Mouse (Mus musculus): ENCODE data around the gene Defb48. TPM values are rescaled to one million over a fixed set of nuclear protein-coding genes. Genes with fewer than 3 reads are reported as not detected.
A peak's percentile ranks its signal among the peaks of the same experiment; 100 is the strongest.

The Defb48 gene
- polyA plus RNA-seq, 1 experiment from 2014 or later: not detected

GRCm38 (mm10) chr14:62991271-62991670, 7.0 kb upstream of the Defb48 start:
- no peaks in the 10 kb centered on the region for H3K4me1 ChIP-seq (ENCODE audit: control insufficient read depth, insufficient read depth, low read length)
- WGBS: 67% methylated on average over 3 of the region's 3 CpGs
- H3K36me3 ChIP-seq (ENCODE audit: control insufficient read depth, insufficient read depth, low read length): no peaks in the 10 kb centered on the region
- H3K27me3 ChIP-seq (ENCODE audit: control insufficient read depth, insufficient read depth, low read length): no peaks in the 10 kb centered on the region
- H3K4me3 ChIP-seq (ENCODE audit: low read length): no peak overlapping the region
- H3K4me2 ChIP-seq (replicated peaks; ENCODE audit: low read depth, low read length): no peak overlapping the region
- no peak for ATAC-seq (ENCODE audit: low FRiP score, low TSS enrichment)
- no peaks in the 10 kb centered on the region for H3K9me3 ChIP-seq (ENCODE audit: control insufficient read depth, low read length)
- H3K9ac ChIP-seq (ENCODE audit: low read depth, low read length): no peak overlapping the region
- H3K27ac ChIP-seq (ENCODE audit: low read depth, low read length): no peak overlapping the region

GRCm38 (mm10) chr14:62979815-62980214, 4.5 kb downstream of the Defb48 start:
- Histone ChIP-seq H3K4me3 (ENCODE audit: low read length) (no peak overlapping the region), H3K27ac (ENCODE audit: low read depth, low read length) (no peak overlapping the region), H3K9me3 (ENCODE audit: control insufficient read depth, low read length) (no peaks in the 10 kb centered on the region), H3K4me1 (ENCODE audit: control insufficient read depth, insufficient read depth, low read length) (no peaks in the 10 kb centered on the region), H3K4me2 (replicated peaks; ENCODE audit: low read depth, low read length) (no peak overlapping the region), H3K36me3 (ENCODE audit: control insufficient read depth, insufficient read depth, low read length) (no peaks in the 10 kb centered on the region), H3K27me3 (ENCODE audit: control insufficient read depth, insufficient read depth, low read length) (no peaks in the 10 kb centered on the region), H3K9ac (ENCODE audit: low read depth, low read length) (no peak overlapping the region)
- ATAC-seq (ENCODE audit: low FRiP score, low TSS enrichment): no peak
- 88% methylated on average over 1 of the region's 1 CpGs for WGBS

DNA sequence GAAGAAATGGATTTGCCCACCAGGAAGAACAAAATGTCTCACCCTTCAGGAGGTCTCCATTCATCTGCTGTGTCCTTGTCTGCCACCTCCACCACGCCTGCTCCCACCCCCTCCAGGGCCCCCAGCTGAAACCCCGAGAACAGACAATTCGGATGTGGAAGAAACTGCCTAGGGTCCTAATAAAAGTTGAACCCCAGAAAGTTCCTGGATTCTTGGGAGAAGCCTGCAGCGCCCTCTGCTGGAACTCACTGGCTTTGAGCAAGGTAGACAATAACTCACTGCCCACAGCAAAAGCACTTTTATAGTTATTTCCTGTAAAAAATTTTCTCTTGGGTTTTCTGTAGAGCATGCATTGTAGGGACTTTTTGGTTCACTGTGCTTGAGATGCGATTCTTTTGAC, 9.3 kb downstream of the Defb48 start:
- Histone ChIP-seq H3K36me3 (ENCODE audit: control insufficient read depth, insufficient read depth, low read length) (no peaks in the 10 kb centered on the region), H3K4me2 (replicated peaks; ENCODE audit: low read depth, low read length) (no peak overlapping the region), H3K9me3 (ENCODE audit: control insufficient read depth, low read length) (no peaks in the 10 kb centered on the region), H3K4me1 (ENCODE audit: control insufficient read depth, insufficient read depth, low read length) (no peaks in the 10 kb centered on the region), H3K27me3 (ENCODE audit: control insufficient read depth, insufficient read depth, low read length) (no peaks in the 10 kb centered on the region), H3K4me3 (ENCODE audit: low read length) (no peak overlapping the region), H3K27ac (ENCODE audit: low read depth, low read length) (no peak overlapping the region), H3K9ac (ENCODE audit: low read depth, low read length) (no peak overlapping the region)
- 10% methylated on average over 5 of the region's 5 CpGs for WGBS
- ATAC-seq (ENCODE audit: low FRiP score, low TSS enrichment): no peak

DNA sequence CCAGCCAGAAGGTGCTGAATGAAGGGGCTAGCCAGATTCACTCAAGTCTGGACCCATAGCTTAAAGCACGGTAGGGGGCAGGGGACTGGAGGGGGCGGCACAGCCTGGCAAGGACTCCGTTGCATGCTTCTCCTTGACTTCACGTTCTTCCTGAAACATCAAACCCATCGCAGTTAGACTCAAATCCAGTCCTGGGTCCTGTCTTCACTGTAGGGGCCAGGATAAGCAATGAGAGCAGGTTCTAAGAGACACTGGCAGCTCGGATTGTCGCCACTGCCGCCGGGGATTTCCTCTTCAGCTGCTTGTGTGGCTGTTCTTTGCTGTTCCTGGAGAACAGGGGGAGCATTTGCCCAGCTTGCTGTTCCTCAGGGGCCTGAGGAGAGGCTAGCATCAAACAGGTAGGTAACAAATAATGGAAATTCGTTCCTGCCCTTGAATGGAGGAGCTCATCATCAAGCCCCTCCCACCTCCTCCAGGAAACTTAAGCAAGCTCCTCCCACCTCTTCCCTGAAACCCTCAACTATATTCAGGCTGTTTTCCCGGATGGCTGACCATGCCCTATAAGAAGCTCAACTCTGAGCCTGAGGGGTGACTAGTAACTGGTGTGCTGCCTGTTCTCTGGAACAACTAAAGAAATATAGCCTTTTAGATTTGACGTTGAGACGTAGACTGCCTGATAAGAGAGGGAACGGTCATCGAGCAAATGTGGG, 18.3 kb downstream of the Defb48 start:
- Histone ChIP-seq H3K9ac (ENCODE audit: low read depth, low read length) (peak overlapping the region; percentile 47; the same call in 1 of the 2 replicates), H3K4me2 (replicated peaks; ENCODE audit: low read depth, low read length) (peak overlapping the region; percentile 56), H3K9me3 (ENCODE audit: control insufficient read depth, low read length) (no peaks in the 10 kb centered on the region), H3K27me3 (ENCODE audit: control insufficient read depth, insufficient read depth, low read length) (no peaks in the 10 kb centered on the region), H3K4me1 (ENCODE audit: control insufficient read depth, insufficient read depth, low read length) (peaks cover 8% of the 10 kb centered on the region; the same call in 1 of the 2 replicates), H3K36me3 (ENCODE audit: control insufficient read depth, insufficient read depth, low read length) (no peaks in the 10 kb centered on the region), H3K27ac (ENCODE audit: low read depth, low read length) (peak overlapping the region; percentile 59; the same call in 1 of the 2 replicates), H3K4me3 (ENCODE audit: low read length) (peak overlapping the region; percentile 28)
- ATAC-seq (ENCODE audit: low FRiP score, low TSS enrichment): peak; percentile 78
- 17% methylated on average over 15 of the region's 15 CpGs for WGBS

- Histone ChIP-seq H3K9me3 (ENCODE audit: control insufficient read depth, low read length) (no peaks in the 10 kb centered on the region), H3K4me3 (ENCODE audit: low read length) (no peak overlapping the region), H3K27ac (ENCODE audit: low read depth, low read length) (no peak overlapping the region), H3K27me3 (ENCODE audit: control insufficient read depth, insufficient read depth, low read length) (no peaks in the 10 kb centered on the region), H3K4me1 (ENCODE audit: control insufficient read depth, insufficient read depth, low read length) (peaks cover 8% of the 10 kb centered on the region; the same call in 1 of the 2 replicates), H3K4me2 (replicated peaks; ENCODE audit: low read depth, low read length) (0 out of 2 replicates have a peak overlapping the region, but pooled peaks have one; percentile 56), H3K9ac (ENCODE audit: low read depth, low read length) (no peak overlapping the region), H3K36me3 (ENCODE audit: control insufficient read depth, insufficient read depth, low read length) (no peaks in the 10 kb centered on the region)
- ATAC-seq (ENCODE audit: low FRiP score, low TSS enrichment): no peak
- WGBS: 83% methylated on average over 5 of the region's 5 CpGs
These were observed 19.0 kb downstream of the Defb48 start for GRCm38 (mm10) chr14:62965342-62965741.

DNA sequence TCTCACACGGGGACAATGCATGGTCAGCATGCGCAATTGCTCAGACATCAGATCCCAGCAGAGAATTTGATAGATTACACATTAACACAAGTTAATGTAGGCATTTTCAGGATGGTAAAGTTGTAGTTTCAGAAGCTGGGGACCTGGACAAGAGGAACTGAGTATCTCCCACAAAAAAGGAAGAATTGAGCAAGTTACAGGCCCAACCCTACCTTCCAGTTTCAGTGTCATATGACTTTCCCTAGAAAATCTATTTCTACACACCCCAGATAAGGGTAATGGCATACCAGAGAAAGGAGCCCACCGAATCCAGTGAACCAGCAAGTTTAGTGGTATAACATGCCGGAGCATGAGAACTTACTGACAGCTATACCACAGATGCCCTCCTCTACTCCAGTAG, 20.7 kb downstream of the Defb48 start:
- Histone ChIP-seq H3K4me1 (ENCODE audit: control insufficient read depth, insufficient read depth, low read length) (peaks cover 8% of the 10 kb centered on the region; the same call in 1 of the 2 replicates), H3K27me3 (ENCODE audit: control insufficient read depth, insufficient read depth, low read length) (no peaks in the 10 kb centered on the region), H3K9me3 (ENCODE audit: control insufficient read depth, low read length) (no peaks in the 10 kb centered on the region), H3K27ac (ENCODE audit: low read depth, low read length) (no peak overlapping the region), H3K4me2 (replicated peaks; ENCODE audit: low read depth, low read length) (no peak overlapping the region), H3K4me3 (ENCODE audit: low read length) (no peak overlapping the region), H3K36me3 (ENCODE audit: control insufficient read depth, insufficient read depth, low read length) (no peaks in the 10 kb centered on the region), H3K9ac (ENCODE audit: low read depth, low read length) (no peak overlapping the region)
- ATAC-seq (ENCODE audit: low FRiP score, low TSS enrichment): no peak
- 80% methylated on average over 4 of the region's 4 CpGs for WGBS

- Histone ChIP-seq H3K36me3 (ENCODE audit: control insufficient read depth, insufficient read depth, low read length) (peaks cover 19% of the 10 kb centered on the region), H3K4me1 (ENCODE audit: control insufficient read depth, insufficient read depth, low read length) (no peaks in the 10 kb centered on the region), H3K9ac (ENCODE audit: low read depth, low read length) (no peak overlapping the region), H3K9me3 (ENCODE audit: control insufficient read depth, low read length) (no peaks in the 10 kb centered on the region), H3K4me2 (replicated peaks; ENCODE audit: low read depth, low read length) (no peak overlapping the region), H3K27ac (ENCODE audit: low read depth, low read length) (no peak overlapping the region), H3K27me3 (ENCODE audit: control insufficient read depth, insufficient read depth, low read length) (no peaks in the 10 kb centered on the region), H3K4me3 (ENCODE audit: low read length) (no peak overlapping the region)
- 92% methylated on average over 9 of the region's 9 CpGs for WGBS
- no peak for ATAC-seq (ENCODE audit: low FRiP score, low TSS enrichment)
These were observed 28.2 kb downstream of the Defb48 start for GRCm38 (mm10) chr14:62956091-62956490.

GRCm38 (mm10) chr14:62946794-62947193, 37.5 kb downstream of the Defb48 start:
- Histone ChIP-seq H3K27me3 (ENCODE audit: control insufficient read depth, insufficient read depth, low read length) (no peaks in the 10 kb centered on the region), H3K4me3 (ENCODE audit: low read length) (no peak overlapping the region), H3K4me1 (ENCODE audit: control insufficient read depth, insufficient read depth, low read length) (no peaks in the 10 kb centered on the region), H3K4me2 (replicated peaks; ENCODE audit: low read depth, low read length) (no peak overlapping the region), H3K9me3 (ENCODE audit: control insufficient read depth, low read length) (no peaks in the 10 kb centered on the region), H3K9ac (ENCODE audit: low read depth, low read length) (no peak overlapping the region), H3K27ac (ENCODE audit: low read depth, low read length) (no peak overlapping the region), H3K36me3 (ENCODE audit: control insufficient read depth, insufficient read depth, low read length) (peaks cover 16% of the 10 kb centered on the region; the same call in 1 of the 2 replicates)
- ATAC-seq (ENCODE audit: low FRiP score, low TSS enrichment): no peak
- WGBS: 98% methylated on average over 3 of the region's 3 CpGs

GRCm38 (mm10) chr14:62940383-62941074, 43.8 kb downstream of the Defb48 start:
- WGBS: 84% methylated on average over 14 of the region's 14 CpGs
- Histone ChIP-seq H3K36me3 (ENCODE audit: control insufficient read depth, insufficient read depth, low read length) (peaks cover 14% of the 10 kb centered on the region; the same call in 1 of the 2 replicates), H3K4me3 (ENCODE audit: low read length) (no peak overlapping the region), H3K9me3 (ENCODE audit: control insufficient read depth, low read length) (no peaks in the 10 kb centered on the region; the same call in 1 of the 2 replicates), H3K27ac (ENCODE audit: low read depth, low read length) (no peak overlapping the region), H3K9ac (ENCODE audit: low read depth, low read length) (no peak overlapping the region), H3K4me1 (ENCODE audit: control insufficient read depth, insufficient read depth, low read length) (no peaks in the 10 kb centered on the region), H3K4me2 (replicated peaks; ENCODE audit: low read depth, low read length) (no peak overlapping the region), H3K27me3 (ENCODE audit: control insufficient read depth, insufficient read depth, low read length) (no peaks in the 10 kb centered on the region)
- no peak for ATAC-seq (ENCODE audit: low FRiP score, low TSS enrichment)

All from kidney, embryonic 14.5 days (tissue).